Mouse (Mus musculus): ENCODE data around the gene Tectb. TPM values are rescaled to one million over a fixed set of nuclear protein-coding genes. Genes with fewer than 3 reads are reported as not detected.

Tectb gene
- polyA plus RNA-seq, 2 experiments = not detected

DNA sequence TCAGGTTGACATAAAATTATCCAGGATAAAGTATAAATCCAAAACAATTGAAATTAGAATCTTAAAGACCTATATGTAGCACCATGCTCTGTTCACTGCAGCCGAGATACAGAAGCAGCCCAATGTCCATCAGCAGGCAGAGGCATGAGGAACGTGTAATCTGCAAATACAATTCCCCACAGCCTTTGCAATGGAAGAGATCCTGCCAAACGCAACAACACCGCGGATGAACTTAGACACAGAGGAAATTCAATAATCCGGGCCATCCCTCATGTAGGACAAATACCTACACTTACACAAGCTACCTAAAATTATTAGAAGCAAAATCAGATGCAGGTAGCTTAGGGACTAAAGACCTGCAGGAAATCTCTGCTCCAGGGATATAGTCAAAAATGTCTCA, 27.6 kb upstream of the Tectb start:
- 91% methylated on average over 6 of the region's 6 CpGs for WGBS

DNA sequence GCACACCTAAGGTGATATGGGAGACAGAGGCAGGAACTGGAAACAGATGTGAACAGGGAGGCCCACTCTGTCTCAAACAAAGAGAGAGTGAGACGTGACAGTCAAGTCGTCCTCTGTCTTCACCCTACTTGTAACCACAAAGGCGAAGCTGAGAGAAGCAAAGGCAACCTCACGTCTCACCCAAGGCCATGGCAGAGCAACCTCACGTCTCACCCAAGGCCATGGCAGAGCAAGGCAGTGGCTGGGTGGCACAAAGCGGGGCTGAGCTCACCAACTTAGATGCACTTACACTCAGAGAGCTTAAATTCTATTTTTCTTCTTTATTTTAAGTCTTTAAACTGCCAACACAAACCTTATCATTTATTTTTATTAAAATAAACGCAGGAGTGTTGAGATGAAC, 23.5 kb upstream of the Tectb start:
- Histone ChIP-seq H3K9me3 (ENCODE audit: control insufficient read depth, low read length) (no peaks in the 10 kb centered on the region), H3K4me3 (replicated peaks; ENCODE audit: low read length) (no peak overlapping the region), H3K27ac (replicated peaks; ENCODE audit: low read depth, low read length) (no peak overlapping the region), H3K36me3 (ENCODE audit: control insufficient read depth, insufficient read depth, low read length) (no peaks in the 10 kb centered on the region), H3K9ac (ENCODE audit: low read depth, low read length, severe bottlenecking) (no peak overlapping the region), H3K4me2 (replicated peaks; ENCODE audit: low read depth, low read length, severe bottlenecking) (no peak overlapping the region), H3K4me1 (ENCODE audit: control insufficient read depth, insufficient read depth, low read length) (no peaks in the 10 kb centered on the region), H3K27me3 (ENCODE audit: control insufficient read depth, insufficient read depth, low read length) (no peaks in the 10 kb centered on the region)
- TF ChIP-seq POLR2A (IDR thresholded peaks at IDR 0.05; ENCODE audit: borderline replicate concordance, extremely low read depth, insufficient read depth, insufficient read length) = no peak
- ATAC-seq (ENCODE audit: low FRiP score, low read depth) = no peak
- WGBS = 87% methylated on average over 7 of the region's 7 CpGs
- no peak for DNase-seq (ENCODE audit: low spot score)

More for the DNA sequence above, 27.6 kb upstream of the Tectb start:
- no peak overlapping the region for H3K4me3 ChIP-seq (replicated peaks; ENCODE audit: low read length)
- no peak overlapping the region for H3K4me2 ChIP-seq (replicated peaks; ENCODE audit: low read depth, low read length, severe bottlenecking)
- no peaks in the 10 kb centered on the region for H3K4me1 ChIP-seq (ENCODE audit: control insufficient read depth, insufficient read depth, low read length)
- H3K27ac ChIP-seq (replicated peaks; ENCODE audit: low read depth, low read length) = no peak overlapping the region
- no peaks in the 10 kb centered on the region for H3K27me3 ChIP-seq (ENCODE audit: control insufficient read depth, insufficient read depth, low read length)
- no peak overlapping the region for H3K9ac ChIP-seq (ENCODE audit: low read depth, low read length, severe bottlenecking)
- TF ChIP-seq POLR2A (IDR thresholded peaks at IDR 0.05; ENCODE audit: borderline replicate concordance, extremely low read depth, insufficient read depth, insufficient read length) = no peak
- no peaks in the 10 kb centered on the region; the same call in 1 of the 2 replicates for H3K9me3 ChIP-seq (ENCODE audit: control insufficient read depth, low read length)
- DNase-seq (ENCODE audit: low spot score) (no peak), ATAC-seq (ENCODE audit: low FRiP score, low read depth) (no peak)
- no peaks in the 10 kb centered on the region for H3K36me3 ChIP-seq (ENCODE audit: control insufficient read depth, insufficient read depth, low read length)

DNA sequence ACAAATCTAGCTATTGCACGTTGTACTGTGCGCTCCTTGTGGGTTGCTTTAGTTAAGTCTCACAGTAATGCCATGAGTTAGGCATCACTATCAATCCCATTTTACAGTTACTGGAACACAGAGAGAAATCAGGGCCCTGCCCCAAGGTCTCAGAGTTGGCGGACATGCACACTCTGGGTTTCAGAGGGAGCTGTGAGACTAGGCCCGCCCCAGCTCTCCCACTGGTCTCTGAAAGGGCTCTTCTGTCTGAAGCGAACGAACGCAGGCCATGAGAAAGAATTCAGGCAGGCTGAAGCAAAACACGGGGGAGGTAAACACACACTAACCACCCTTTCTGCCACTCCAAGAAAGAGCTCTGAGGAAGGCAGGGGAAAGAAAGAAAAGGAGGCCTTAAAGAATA, 21.9 kb upstream of the Tectb start:
- ATAC-seq (ENCODE audit: low FRiP score, low read depth) (no peak), DNase-seq (ENCODE audit: low spot score) (no peak)
- 78% methylated on average over 8 of the region's 8 CpGs for WGBS
- Histone ChIP-seq H3K4me2 (replicated peaks; ENCODE audit: low read depth, low read length, severe bottlenecking) (no peak overlapping the region), H3K4me1 (ENCODE audit: control insufficient read depth, insufficient read depth, low read length) (no peaks in the 10 kb centered on the region), H3K36me3 (ENCODE audit: control insufficient read depth, insufficient read depth, low read length) (no peaks in the 10 kb centered on the region), H3K27me3 (ENCODE audit: control insufficient read depth, insufficient read depth, low read length) (no peaks in the 10 kb centered on the region), H3K27ac (replicated peaks; ENCODE audit: low read depth, low read length) (no peak overlapping the region), H3K9ac (ENCODE audit: low read depth, low read length, severe bottlenecking) (no peak overlapping the region), H3K4me3 (replicated peaks; ENCODE audit: low read length) (no peak overlapping the region), H3K9me3 (ENCODE audit: control insufficient read depth, low read length) (no peaks in the 10 kb centered on the region)
- TF ChIP-seq POLR2A (IDR thresholded peaks at IDR 0.05; ENCODE audit: borderline replicate concordance, extremely low read depth, insufficient read depth, insufficient read length) = no peak

DNA sequence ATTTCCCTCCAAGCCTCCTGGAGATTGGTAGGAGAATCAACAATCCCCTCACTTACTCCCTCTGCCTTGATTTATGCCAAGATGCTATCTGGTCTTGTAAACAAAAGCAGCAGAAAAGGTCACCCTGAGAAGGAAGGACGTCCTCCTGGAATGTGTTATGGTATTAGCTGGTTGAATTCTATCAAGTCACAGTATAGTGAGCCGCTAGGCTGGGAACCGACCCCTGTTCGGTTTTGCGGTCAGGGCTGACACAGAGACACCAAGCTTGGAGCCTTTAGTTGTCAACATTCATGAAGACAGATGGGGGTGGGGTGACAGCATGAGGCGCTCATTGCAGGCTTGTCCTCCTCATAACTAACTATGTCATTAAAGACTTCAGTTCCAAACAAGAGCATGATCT, 20.7 kb upstream of the Tectb start:
- 70% methylated on average over 6 of the region's 6 CpGs for WGBS
- no peaks in the 10 kb centered on the region for H3K36me3 ChIP-seq (ENCODE audit: control insufficient read depth, insufficient read depth, low read length)
- no peaks in the 10 kb centered on the region for H3K9me3 ChIP-seq (ENCODE audit: control insufficient read depth, low read length)
- no peak overlapping the region for H3K4me3 ChIP-seq (replicated peaks; ENCODE audit: low read length)
- H3K27ac ChIP-seq (replicated peaks; ENCODE audit: low read depth, low read length) = no peak overlapping the region
- H3K27me3 ChIP-seq (ENCODE audit: control insufficient read depth, insufficient read depth, low read length) = no peaks in the 10 kb centered on the region
- H3K9ac ChIP-seq (ENCODE audit: low read depth, low read length, severe bottlenecking) = no peak overlapping the region
- no peaks in the 10 kb centered on the region for H3K4me1 ChIP-seq (ENCODE audit: control insufficient read depth, insufficient read depth, low read length)
- no peak for DNase-seq (ENCODE audit: low spot score)
- H3K4me2 ChIP-seq (replicated peaks; ENCODE audit: low read depth, low read length, severe bottlenecking) = no peak overlapping the region
- no peak for TF ChIP-seq POLR2A (IDR thresholded peaks at IDR 0.05; ENCODE audit: borderline replicate concordance, extremely low read depth, insufficient read depth, insufficient read length)
- ATAC-seq (ENCODE audit: low FRiP score, low read depth) = no peak

DNA sequence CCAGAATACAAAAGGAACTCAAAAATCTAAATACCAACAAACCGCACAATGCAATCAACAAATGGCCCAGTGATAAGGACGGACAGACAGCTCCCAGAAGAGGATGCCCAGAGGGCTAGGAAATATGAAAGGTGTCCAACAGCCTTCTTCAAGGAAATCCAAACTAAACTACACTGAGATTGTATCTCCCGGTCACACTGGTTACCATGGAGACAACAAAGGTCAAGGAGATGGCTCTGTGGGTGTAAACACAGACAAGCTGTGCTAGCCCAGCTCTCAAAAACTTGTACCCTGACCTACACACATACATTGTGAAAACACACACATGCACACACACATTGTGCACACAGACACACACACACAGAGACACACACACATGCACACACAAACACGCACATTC, 18.3 kb upstream of the Tectb start:
- Histone ChIP-seq H3K9ac (ENCODE audit: low read depth, low read length, severe bottlenecking) (no peak overlapping the region), H3K4me2 (replicated peaks; ENCODE audit: low read depth, low read length, severe bottlenecking) (no peak overlapping the region), H3K27me3 (ENCODE audit: control insufficient read depth, insufficient read depth, low read length) (no peaks in the 10 kb centered on the region), H3K4me3 (replicated peaks; ENCODE audit: low read length) (no peak overlapping the region), H3K4me1 (ENCODE audit: control insufficient read depth, insufficient read depth, low read length) (no peaks in the 10 kb centered on the region), H3K9me3 (ENCODE audit: control insufficient read depth, low read length) (no peaks in the 10 kb centered on the region), H3K27ac (replicated peaks; ENCODE audit: low read depth, low read length) (no peak overlapping the region), H3K36me3 (ENCODE audit: control insufficient read depth, insufficient read depth, low read length) (no peaks in the 10 kb centered on the region)
- ATAC-seq (ENCODE audit: low FRiP score, low read depth) (no peak), DNase-seq (ENCODE audit: low spot score) (no peak)
- 79% methylated on average over 4 of the region's 4 CpGs for whole genome bisulfite sequencing
- no peak for TF ChIP-seq POLR2A (IDR thresholded peaks at IDR 0.05; ENCODE audit: borderline replicate concordance, extremely low read depth, insufficient read depth, insufficient read length)

DNA sequence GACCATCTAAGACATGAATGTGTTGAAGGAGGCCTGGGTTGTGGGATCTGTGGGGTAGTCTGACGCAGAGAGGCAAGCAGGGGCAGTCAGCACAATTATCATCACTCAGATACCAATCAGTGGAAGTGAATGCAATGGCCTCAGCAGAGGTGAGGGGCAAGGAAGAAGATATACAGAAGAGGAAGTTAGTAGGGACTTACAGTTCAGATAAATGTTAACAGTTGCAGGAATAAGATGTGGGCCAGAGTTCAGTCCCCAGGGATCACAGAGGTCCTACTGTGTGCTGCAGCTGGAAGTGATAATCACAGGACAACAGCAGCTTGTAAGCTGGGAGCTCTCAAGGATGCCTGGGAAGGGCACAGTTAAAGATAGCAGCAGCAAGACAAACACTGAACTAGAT, 16.4 kb upstream of the Tectb start:
- Histone ChIP-seq H3K9me3 (ENCODE audit: control insufficient read depth, low read length) (no peaks in the 10 kb centered on the region), H3K27me3 (ENCODE audit: control insufficient read depth, insufficient read depth, low read length) (no peaks in the 10 kb centered on the region), H3K36me3 (ENCODE audit: control insufficient read depth, insufficient read depth, low read length) (no peaks in the 10 kb centered on the region), H3K9ac (ENCODE audit: low read depth, low read length, severe bottlenecking) (no peak overlapping the region), H3K4me3 (replicated peaks; ENCODE audit: low read length) (no peak overlapping the region), H3K4me1 (ENCODE audit: control insufficient read depth, insufficient read depth, low read length) (no peaks in the 10 kb centered on the region), H3K4me2 (replicated peaks; ENCODE audit: low read depth, low read length, severe bottlenecking) (no peak overlapping the region), H3K27ac (replicated peaks; ENCODE audit: low read depth, low read length) (no peak overlapping the region)
- 73% methylated on average over 1 of the region's 1 CpGs for WGBS
- DNase-seq (ENCODE audit: low spot score) (no peak), ATAC-seq (ENCODE audit: low FRiP score, low read depth) (no peak)
- no peak for TF ChIP-seq POLR2A (IDR thresholded peaks at IDR 0.05; ENCODE audit: borderline replicate concordance, extremely low read depth, insufficient read depth, insufficient read length)
